Mouse (Mus musculus) c-Kit-positive CD71-positive TER-119-positive erythroid progenitor cells, embryonic 14.5 days (primary cell): ENCODE data around the gene D930020B18Rik.

Experiments used
- DNase-seq: peaks from one replicate; pipeline ENCODE4 v3.0.0-alpha.2; 2013; ENCODE audit warnings: low spot score

The D930020B18Rik gene

DNA sequence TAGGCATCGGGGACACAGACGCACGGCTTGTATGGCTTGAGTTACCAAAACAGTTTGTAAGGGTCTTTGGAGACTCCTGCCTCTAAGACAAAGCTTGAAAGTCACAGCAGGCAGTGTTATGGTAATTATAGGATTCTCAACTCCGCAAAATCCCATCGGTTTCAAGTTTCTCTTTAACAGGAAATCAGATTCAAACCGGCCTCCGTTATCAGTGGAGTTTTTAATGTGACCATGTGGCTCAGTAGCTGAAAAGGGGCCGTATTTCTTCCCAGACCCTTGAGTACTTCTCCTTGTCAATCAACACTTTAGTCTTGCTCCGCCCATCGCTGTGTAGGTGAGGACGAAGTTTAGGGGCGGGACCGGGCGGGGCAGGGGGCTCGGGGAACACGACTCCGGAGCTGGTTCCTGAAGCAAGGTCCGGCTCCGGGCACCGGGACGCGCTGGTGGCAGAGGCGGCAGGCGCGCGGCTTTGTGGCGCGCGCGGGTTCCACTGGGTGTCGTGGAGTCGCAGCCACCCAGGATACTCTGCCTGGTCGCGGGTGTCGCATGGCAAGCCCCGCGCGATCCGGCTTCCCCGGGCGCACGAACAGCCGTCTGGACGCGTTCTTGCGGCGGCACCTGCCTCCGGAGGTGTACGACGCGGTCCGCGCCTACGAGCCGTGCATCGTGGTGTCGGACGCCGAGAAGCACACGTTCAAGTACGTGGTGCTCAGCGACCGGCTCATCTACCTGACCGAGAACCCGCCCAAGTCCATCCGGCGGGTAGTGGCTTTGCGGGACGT, at the start of gene D930020B18Rik:
Gene D930020B18Rik, plus strand, starts transcription at position 317 of the 782 bp plus-strand sequence.
- no peak for DNase-seq

DNA sequence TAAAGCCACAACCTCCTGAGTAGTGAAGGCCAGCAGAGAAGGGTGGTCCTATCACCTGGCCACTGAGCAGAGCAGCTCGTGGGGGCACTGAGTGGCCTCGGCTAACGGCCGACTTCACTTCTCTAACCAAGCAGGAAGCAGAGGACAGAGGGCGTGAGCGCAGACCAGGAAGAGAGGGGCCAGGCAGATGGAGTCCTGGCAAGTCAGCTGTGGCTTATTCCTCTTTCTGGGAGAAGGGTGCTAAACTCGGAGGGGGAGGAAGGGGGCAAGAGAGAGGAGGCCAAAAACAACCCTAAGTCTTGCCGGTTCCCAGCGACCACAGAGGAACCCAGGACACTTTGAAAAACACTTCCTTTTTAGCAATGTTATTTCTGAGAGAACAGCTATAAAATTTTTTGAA, 44.8 kb upstream of the D930020B18Rik start:
- no peak for DNase-seq

DNA sequence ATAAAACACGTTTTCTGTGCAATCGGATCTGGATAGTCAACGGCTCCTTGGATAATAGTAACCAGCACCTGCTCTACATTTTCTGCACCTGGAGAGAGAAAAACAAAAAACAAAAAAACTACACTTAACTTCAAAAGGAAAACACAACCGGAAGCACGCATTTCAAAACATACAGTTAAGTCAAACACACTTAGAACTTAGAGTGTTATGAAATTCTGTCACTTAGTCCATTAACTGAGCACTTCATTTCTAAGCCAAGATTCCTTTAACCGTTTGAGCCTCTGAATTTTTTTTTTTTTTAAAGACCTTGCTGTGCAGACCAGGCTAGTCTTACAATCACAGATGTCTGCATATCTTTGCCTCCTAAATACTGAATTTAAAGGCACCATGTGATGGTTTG, 40.1 kb upstream of the D930020B18Rik start:
- DNase-seq: no peak

DNA sequence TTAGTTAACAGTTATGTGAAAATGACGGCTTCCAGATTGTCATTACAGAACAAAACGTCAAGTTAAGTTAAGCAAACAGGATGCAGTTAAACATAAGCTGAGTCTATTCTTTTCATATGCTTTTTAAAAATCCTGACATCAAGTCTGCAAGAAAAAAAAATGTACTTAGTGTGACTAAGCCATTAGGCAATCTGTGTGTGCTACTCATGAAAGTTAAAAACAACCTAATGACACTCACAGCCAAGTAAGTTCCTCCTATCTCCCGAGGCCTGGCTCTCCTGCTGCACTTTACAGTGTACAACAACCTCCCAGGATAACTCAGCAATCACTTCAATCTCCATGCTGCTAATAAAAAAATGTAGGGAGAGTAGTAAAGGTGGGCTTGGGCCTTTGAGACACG, 37.8 kb upstream of the D930020B18Rik start:
- no peak for DNase-seq

DNA sequence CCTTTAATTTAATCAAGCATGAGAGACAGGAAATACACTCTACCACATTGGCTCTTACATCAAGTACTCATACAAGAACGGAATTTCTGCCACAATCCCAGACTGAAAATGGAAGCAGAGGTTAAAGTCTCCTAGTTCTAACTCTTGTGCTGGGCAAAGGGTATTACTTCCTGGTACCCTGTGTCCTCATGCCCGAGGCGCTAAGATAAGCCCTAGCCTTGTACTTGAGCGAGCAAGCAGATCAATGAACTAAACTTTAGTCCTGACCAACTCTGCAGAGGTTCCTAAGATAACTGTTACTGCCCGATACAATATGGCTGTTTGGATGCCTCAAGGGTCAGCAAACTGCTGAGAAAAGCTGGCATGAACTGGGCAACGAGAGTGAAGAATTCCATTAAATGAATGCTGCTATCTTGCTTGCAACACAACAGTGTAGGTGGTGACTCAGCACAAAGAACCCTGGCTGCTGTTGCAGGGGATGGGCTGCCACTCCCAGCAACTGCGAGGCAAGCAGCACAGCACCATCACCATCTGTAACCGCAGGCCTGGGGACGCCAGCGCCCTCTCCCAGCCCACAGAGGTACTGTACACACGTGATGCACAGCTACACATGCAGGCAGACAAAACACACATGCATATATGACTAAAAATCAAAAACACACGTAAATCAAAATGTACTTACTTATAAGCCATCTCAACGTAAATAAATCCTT, 36.6 kb upstream of the D930020B18Rik start:
- DNase-seq: no peak

DNA sequence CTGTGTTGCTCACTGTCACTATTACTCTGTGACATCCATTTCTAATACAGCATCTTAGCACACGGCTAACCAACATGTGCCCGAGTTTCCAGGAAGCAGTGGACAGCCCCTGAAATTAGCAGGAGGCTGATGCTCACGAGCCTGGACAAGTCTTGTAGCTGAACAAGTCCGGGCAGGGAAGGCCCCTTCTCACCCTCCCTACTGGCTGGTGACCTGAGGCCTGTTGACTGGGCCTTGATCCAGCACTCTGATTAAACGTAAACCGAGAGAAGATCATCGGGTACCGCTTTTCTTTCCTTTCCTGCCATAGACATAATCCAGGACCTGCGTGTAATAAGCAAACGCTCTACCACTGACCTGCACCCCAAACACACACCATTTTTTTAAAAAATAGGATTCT, 33.2 kb upstream of the D930020B18Rik start:
- no peak for DNase-seq

DNA sequence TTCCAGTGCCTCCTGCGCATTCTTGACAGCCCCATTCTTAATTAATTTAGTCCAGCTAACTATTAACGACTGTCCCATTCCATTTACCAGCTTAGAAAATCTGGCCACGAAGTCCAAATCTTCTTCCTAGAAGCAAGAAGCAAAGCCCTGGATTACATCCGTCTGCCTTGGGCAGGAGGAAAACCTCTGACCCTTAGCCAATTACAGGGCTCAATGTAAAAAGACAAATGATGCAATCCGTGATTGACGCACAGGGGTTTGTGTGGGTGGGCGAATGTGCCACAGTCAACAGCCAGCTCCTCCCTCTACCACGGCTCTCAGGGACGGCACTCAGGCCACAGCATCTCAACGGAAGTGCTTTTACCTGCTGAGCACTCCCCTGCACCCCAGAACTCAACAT, 29.8 kb upstream of the D930020B18Rik start:
- no peak for DNase-seq

DNA sequence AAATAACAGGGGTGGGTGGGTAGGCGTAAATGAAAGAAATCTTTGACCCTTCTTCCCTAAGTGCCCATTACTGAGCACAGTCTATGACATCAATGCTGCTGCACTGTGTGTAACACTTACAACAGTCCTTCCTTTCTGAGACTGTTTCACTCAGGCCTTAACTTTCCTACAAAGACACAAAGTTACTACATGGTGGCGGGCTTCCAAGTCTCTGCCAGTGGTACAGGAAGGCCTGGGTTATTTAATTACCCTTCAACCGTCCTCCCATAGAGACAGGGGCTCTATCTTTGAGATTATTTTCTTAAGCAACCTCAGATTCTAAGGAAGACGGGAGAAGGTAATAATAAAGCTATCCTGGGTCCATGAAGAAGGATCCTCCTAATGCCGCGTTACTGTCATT, 28.9 kb upstream of the D930020B18Rik start:
- DNase-seq: no peak

DNA sequence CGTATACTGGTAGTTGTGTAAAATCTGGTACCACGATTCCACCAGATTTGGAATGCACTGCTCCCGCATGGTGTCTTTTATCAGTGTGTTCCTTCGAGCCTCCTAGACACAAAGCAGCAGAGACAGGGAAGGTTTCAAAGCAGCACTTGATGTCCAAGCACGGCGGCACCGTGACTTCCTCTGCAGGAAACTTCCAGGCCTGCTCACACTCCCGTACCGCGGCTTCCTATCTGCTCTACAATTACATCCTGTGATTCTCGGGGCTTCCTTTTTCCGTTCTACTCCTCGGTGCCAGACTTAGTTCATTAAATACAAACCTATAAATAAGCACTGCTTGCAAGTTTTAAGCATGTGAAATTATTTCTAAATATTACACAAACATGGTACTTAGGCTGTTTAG, 27.8 kb upstream of the D930020B18Rik start:
- no peak for DNase-seq

DNA sequence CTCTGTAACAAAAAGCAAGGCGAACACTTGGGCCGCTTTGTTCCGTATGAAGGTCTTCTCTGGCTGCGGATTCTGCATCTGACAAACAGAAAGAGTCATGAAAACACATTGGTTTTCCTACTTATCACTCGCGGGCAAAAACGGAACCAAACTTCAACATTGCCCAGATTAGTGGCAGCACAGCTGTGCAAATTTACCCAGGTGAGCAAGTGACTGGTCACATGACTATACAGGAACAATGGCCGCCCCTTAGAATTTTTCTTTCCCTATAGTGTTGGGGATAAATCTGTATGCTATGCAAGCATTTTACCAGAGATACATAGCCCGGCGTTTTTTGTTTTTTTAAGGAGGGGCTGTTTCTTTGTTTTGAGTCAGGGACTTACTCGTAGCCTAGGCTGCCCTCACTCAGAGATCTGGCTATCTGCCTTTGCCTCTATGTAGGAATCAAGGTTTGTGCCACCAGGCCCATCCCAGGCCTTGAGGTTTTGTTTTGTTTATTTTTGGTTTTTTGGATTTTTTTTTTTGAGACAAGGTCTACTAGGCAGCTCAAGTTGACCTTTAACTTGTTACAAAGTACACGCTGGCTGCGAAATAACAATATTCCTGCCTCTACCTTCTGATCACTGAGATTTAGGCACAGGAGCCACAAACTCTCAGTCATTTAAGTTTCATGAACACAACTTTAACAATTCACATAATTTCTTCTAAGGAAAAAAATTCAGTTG, 26.1 kb upstream of the D930020B18Rik start:
- no peak for DNase-seq

DNA sequence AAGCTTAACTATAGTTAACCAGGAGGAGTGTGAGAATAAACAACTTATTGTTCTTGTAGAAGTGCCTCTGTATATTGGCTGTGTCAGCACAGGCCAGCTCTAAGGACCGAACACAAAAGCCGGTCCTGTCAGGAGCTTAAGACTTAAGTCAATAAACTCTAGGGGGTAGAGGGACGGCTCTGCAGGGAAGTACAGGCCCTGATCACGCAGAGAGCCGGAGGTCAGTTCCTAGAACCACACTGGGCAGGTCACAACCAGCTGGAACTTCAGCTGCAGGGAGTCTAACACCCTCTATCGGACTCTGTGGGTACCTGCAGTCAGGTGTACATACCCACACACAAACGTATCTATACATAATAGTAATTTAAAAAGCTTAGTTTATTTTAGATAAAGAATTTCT, 25.5 kb upstream of the D930020B18Rik start:
- no peak for DNase-seq

DNA sequence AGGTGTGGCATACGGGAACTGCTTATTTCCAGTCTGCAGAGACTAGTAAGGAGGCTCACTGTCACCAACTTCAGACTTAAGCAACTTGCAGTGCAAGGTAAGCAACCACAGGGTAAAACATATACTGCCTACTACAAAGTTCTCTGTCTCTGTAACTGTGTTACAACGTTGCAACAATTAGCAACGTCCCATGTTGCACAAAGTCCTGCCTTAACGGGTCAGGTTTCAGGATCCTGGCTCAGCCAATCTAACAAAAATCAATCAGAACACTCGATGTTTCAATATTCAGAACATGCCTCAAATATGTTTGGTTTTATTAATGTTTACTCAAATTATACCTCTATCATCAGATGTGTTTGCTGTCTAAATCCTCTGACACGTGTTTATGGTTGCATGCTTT, 19.0 kb upstream of the D930020B18Rik start:
- no peak for DNase-seq

DNA sequence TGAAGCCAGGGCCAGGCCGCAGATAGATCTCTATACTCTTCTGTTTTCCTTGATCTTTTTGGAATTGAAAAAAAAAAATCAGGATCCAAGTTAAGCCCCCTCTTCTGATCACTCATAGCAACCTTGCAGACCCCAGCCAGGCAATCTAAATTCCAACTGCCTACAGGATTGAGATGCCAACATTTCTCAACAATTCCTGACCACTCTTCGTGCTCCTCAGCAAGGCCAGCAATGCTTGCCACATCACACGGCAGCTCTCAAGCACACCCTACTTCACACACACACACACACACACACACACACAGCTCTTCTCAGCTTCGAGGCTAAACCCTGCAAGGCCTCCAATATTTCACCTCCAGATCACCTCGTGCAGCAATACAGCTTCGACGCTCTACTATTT, 17.7 kb upstream of the D930020B18Rik start:
- DNase-seq: no peak

DNA sequence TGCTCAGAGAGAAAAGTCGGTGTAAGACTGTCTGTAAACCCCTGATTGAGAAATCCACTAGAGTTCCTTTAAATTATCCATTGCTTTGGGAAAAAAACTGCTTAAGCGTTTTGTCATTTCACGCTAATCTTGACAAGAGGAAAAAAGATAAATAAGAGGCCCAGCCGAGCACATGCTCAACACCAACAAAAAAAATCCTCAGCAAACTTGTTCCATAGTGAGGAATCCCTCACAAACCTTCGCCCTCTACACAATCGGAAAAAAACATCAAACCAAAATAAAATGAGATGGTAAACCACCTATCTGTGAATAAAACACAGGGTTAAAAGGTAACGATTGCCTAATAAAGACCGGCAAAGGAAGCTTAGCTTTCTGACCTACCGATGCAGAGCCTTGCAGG, 16.4 kb upstream of the D930020B18Rik start:
- DNase-seq: no peak

DNA sequence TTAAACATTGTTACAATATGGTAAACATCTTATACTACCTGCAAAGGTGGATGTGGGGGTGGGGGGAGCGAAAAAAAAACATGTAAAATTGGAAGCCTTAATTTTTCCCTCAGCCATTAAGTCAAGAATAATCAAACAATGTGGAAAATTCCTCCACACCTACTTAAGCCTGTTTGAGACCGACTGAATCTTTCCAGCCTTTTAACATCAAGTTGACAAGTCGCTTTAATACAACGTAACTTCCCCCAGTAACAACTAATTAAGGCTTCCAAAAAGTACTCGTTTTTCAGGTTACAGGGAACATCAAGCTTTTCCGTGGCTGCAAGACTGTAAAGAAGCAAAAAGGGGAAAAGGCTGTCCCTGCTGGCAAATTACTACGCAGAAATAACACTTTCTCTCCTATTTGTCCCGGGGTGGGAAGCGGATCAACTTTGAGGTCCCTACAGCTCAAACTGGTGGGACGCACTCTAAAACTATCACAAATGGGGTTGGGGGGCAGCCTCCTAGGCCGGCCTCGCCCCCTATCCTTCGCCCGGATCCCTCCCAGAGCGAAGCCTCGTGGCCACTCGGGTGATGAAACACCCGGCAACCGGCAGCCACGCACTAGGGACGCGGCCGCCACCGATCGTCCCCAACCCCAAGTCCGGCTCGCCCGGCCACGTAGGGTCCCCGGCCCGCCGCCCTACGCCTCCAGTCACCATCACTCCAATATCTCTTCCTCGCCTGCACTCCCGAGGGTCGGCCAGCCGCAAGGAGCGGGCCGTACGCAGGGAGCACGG, 15.8 kb upstream of the D930020B18Rik start:
- DNase-seq: peak; percentile 56

DNA sequence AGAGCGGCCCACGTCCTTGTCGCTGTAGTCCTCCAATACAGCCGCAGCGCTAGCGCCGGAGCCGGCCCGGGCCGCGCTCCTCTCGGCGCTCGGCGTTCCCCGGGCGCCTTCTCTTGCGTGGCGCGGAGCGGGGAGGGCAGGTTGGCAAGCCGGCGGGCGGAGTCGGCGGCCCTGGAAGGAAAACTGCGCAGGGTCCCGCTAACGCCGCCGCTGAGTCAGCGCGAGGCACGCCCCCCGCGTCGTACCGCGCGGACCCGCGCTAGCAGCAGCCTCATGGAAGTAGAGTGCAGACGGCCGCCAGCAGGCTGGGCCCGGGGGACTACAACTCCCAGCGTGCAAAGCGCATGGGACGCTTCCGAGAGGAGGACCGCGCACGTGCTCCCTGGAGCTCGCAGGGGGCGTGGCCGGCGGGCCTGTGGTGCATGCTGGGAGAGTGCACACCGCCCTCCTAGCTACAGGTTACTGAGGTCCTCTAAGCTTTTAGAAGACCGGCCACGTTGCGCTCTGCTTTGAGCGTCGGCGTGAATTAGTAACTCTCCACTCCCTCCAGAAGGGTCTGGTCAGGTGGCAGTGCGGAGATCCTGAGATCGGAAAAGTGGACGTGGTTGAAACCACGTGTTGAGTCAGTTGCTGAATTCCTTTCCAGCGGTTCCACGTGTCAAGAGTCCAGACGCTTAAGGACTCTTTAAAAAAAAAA, 15.1 kb upstream of the D930020B18Rik start, which contains the start of gene Xpot:
Gene Xpot, minus strand, starts transcription at position 147 of the 697 bp plus-strand sequence.
- peak; percentile 92 for DNase-seq

DNA sequence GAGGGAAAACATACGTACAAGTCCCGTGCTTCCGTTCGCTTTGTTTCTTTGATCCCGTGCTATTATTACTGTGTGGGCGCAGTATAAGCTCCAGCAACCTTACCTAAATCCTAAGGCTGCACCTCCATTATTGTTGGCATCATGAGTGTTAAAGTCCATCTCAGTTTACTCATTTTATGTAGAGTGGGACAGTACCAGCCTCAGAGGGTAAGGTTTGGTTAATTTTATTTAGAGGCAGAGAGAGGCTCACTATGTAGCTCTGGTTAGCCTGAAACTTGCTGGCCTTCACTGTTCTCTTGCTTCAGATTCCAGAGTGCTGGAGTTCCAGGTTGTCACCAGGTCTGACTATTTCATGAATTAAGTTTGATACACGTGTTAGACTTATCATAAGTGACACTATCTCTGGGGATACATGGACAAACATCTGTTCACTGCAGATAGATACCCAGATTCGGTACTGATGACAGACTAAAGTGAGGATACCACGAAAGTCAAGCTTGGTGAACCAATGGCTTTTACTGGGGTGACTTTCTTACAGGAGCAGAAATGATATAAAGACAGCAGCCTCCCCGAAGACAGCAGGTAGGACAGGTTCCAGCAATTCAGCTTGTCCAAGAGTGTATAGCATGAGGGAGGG, 14.1 kb upstream of the D930020B18Rik start:
- DNase-seq: no peak

DNA sequence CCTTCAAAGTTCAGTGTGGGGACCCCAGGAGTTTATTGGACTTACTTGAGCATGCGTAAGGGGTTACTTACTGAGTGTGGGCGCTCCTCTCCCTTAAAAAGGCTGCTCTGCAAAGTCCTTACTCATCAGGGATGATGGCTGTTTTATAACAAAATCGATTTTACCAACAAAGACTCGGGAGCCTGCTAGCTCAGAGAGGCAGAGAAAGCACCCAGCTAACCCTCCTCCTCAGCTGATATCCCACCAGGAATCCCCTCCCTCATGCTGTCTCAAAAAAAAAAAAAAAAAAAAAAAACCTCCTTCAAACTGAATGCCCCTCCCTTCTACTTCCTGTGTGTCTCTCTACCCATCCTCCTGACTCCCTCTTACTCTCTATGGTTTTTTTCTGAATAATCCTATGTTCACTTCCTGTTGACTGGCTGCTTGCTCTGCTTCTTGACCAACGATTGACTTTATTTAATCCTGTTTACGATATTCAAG, 12.8 kb upstream of the D930020B18Rik start:
- no peak for DNase-seq

DNA sequence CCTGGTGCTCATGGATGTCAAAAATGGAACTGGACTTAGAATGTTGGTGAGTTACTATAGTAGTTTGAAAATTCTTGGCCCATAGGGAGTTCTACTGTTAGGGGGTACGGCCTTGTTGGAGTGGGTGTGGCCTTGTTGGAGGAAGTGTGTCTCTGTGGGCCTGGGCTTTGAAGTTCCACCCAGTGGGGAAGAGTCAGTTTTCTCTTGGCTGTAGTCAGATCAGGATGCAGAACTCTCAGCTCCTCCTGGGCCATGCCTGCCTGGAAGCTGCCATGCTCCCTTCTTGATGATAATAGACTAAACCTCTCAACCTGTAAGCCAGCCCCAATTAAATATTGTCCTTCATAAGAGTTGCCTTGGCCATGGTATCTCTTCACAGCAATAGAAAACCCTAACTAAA, 7.2 kb upstream of the D930020B18Rik start:
- no peak for DNase-seq

DNA sequence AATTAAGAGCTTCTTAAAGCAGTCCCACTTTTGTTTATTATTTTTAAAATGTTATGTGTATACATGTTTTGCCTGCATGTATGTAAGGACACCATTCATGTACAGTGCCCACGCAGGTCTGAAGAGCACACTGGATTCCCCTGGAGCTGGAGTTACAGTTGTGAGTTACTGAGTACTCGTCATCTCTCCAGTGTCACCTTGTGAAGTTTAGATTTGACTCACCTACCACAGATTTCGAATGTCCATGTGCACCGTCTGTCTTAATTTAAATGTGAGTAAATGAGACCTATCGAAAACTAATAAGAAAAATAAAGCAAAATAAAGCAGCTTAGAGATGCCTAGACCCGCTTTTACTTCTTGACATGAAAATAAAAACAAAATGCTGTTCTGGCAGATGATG, 5.1 kb upstream of the D930020B18Rik start:
- no peak for DNase-seq

DNA sequence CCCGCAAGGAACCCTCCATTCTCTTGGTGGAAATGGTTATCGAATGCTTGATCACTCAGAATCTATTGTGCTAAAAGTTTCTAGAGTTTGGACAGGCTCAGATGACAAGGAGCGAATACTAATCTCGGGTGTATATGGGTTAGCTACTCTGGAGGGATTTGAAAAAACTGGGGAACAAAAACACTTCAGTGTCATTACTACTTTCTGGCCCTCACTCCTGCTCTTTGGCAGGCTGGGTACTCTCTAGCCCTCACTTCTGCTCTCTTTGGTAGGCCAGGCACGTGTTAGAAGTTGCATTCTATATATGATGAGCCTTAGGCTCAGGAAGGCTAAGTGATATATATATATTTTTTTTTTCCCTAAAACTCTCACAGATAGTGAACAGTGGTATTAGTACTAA, 1.8 kb upstream of the D930020B18Rik start:
- no peak for DNase-seq
